Mouse (Mus musculus) mammary gland, adult 2 months (tissue): ENCODE results near the gene Slc17a5. TPM values are rescaled to one million over a fixed set of nuclear protein-coding genes. Genes with fewer than 3 reads are reported as not detected.

Source experiments
- polyA plus RNA-seq: library from polyadenylated mRNA; depleted of rRNA; stranded (reverse); fragments of >200 nt; gene quantifications from 2 replicates; pipeline ENCODE4 v1.2.3, GENCODE M21; 2012; ENCODE audit warnings: low replicate concordance; rRNA removed

Slc17a5 gene
- 6.8 and 8.9 TPM in 2 replicates for polyA plus RNA-seq

GRCm38 (mm10) chr9:78587914-78588313, at the start of gene Slc17a5:
Gene Slc17a5, minus strand, starts transcription at chr9:78588041.

GRCm38 (mm10) chr9:78615401-78616021, 27.7 kb upstream of the Slc17a5 start, which contains the start of gene Cd109:
Gene Cd109, plus strand, starts transcription at chr9:78615546.

GRCm38 (mm10) chr9:78488890-78489420, 98.9 kb downstream of the Slc17a5 start, which contains the start of gene Eef1a1:
Gene Eef1a1, minus strand, starts transcription at chr9:78489151.

Other genes with a start within 250 kb of the Slc17a5 start
- not detected in 2 replicates for gene Gsta2, start 232.3 kb downstream of the Slc17a5 start, polyA plus RNA-seq
- gene Dppa5a, start 219.9 kb downstream of the Slc17a5 start, polyA plus RNA-seq: not detected in 2 replicates
- not detected in 2 replicates for gene Ooep, start 209.3 kb downstream of the Slc17a5 start, polyA plus RNA-seq
- 0.16 TPM in 1 of 2 replicates, not detected in the other for gene Ddx43, start 192.3 kb downstream of the Slc17a5 start, polyA plus RNA-seq
- 0.59 and 0.92 TPM in 2 replicates for gene Cgas, start 144.8 kb downstream of the Slc17a5 start, polyA plus RNA-seq
- 18.2 and 18.5 TPM in 2 replicates for gene Mto1, start 139.8 kb downstream of the Slc17a5 start, polyA plus RNA-seq
- gene Gm17324, start 139.3 kb downstream of the Slc17a5 start, polyA plus RNA-seq: 0.22 and 0.50 TPM in 2 replicates
- gene Eef1a1, start 98.9 kb downstream of the Slc17a5 start, polyA plus RNA-seq: 2,902 and 4,422 TPM in 2 replicates
- 2.6 and 2.7 TPM in 2 replicates for gene Cd109, start 27.5 kb upstream of the Slc17a5 start, polyA plus RNA-seq